Mouse (Mus musculus): ENCODE measurements at regions not wholly inside any gene's neighbourhood (a gene's known extent, or its start where the extent isn't known, plus 50 kb on each side); places are given as distances from the start of the nearest gene placed in this dataset.
A peak's percentile ranks its signal among the peaks of the same experiment; 100 is the strongest.

DNA sequence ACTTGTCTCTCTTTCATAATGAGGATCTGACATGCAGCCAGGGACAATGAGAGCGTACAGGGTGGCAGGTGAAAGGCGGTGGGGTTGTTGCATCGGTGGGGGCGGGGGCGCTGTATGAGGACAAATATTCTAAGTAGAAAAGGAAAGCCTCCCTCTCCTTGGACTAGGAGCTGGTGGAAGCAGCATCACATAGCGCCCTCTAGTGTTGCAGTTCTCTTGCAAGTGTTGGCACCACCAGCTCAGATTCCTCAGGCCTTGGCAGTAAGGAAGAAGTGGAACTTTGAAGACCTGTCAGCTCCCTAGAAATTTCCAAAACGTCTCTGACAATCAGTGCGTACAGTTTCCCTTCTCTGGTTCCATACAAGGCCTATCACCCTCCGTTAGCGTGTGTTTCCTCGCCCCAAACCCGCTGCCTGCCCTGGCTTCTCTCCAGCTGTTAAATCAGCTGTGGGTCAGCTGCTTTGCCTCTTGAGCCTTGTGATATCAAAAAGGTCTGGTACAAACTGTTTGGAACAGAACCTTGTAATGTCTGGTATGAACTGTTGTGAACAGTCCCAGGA lies 240.2 kb upstream of the Ano5 start:
- Histone ChIP-seq H3K4me3 (ENCODE audit: low read depth, low read length) (no peak overlapping the region), H3K36me3 (ENCODE audit: insufficient read depth) (no peaks in the 10 kb centered on the region), H3K9me3 (ENCODE audit: low read length) (no peaks in the 10 kb centered on the region), H3K27me3 (ENCODE audit: insufficient read depth, low read length) (no peaks in the 10 kb centered on the region), H3K27ac (ENCODE audit: low read depth, low read length) (no peak overlapping the region), H3K9ac (no peak overlapping the region), H3K4me1 (ENCODE audit: insufficient read depth) (no peaks in the 10 kb centered on the region), H3K4me2 (ENCODE audit: low read depth) (no peak overlapping the region)
- peak; percentile 42; the same call in 1 of the 2 replicates for ATAC-seq
- peak; percentile 68 for TF ChIP-seq CTCF (IDR thresholded peaks at IDR 0.05; ENCODE audit: low read depth)
- 61% methylated on average over 12 of the region's 12 CpGs for WGBS
- peak; percentile 70 for DNase-seq

GRCm38 (mm10) chr7:51281470-51281869 lies 229.4 kb upstream of the Ano5 start:
- DNase-seq (no peak), ATAC-seq (no peak)
- Histone ChIP-seq H3K27ac (ENCODE audit: low read depth, low read length) (no peak overlapping the region), H3K4me3 (ENCODE audit: low read depth, low read length) (no peak overlapping the region), H3K27me3 (ENCODE audit: insufficient read depth, low read length) (no peaks in the 10 kb centered on the region), H3K4me2 (ENCODE audit: low read depth) (no peak overlapping the region), H3K36me3 (ENCODE audit: insufficient read depth) (no peaks in the 10 kb centered on the region), H3K4me1 (ENCODE audit: insufficient read depth) (no peaks in the 10 kb centered on the region), H3K9ac (no peak overlapping the region), H3K9me3 (ENCODE audit: low read length) (no peaks in the 10 kb centered on the region)
- no peak for TF ChIP-seq CTCF (IDR thresholded peaks at IDR 0.05; ENCODE audit: low read depth)

DNA sequence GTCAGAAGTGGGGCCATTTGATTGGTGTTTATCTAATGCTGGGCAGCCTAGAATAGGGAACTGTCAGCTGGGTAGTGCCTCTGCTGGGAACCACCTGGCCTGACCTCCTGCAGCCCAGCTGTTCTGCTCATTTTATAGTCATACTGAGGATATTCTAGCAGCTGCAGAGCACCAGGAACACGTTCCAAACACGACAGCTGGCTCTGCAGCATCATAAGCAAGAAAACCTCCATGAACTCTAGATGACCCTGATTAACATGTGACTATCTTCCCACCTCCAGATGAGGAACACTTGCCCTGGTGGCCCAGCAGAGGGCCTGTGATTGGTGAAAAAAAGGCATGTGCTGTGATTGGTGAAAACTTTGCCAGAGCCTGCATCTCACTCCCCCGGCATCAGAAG lies 210.6 kb upstream of the Ano5 start:
- Histone ChIP-seq H3K9ac (no peak overlapping the region), H3K4me3 (ENCODE audit: low read depth, low read length) (no peak overlapping the region), H3K4me2 (ENCODE audit: low read depth) (no peak overlapping the region), H3K27ac (ENCODE audit: low read depth, low read length) (no peak overlapping the region), H3K9me3 (ENCODE audit: low read length) (no peaks in the 10 kb centered on the region), H3K4me1 (ENCODE audit: insufficient read depth) (no peaks in the 10 kb centered on the region), H3K27me3 (ENCODE audit: insufficient read depth, low read length) (no peaks in the 10 kb centered on the region), H3K36me3 (ENCODE audit: insufficient read depth) (no peaks in the 10 kb centered on the region)
- ATAC-seq (peak; percentile 43; the same call in 1 of the 2 replicates), DNase-seq (no peak)
- 45% methylated on average over 3 of the region's 3 CpGs for WGBS
- no peak for TF ChIP-seq CTCF (IDR thresholded peaks at IDR 0.05; ENCODE audit: low read depth)

- no peak for ATAC-seq
- no peak overlapping the region for H3K9ac ChIP-seq
- 80% methylated on average over 2 of the region's 2 CpGs for WGBS
- no peak overlapping the region for H3K4me3 ChIP-seq (ENCODE audit: low read depth, low read length)
- H3K4me1 ChIP-seq (ENCODE audit: insufficient read depth): no peaks in the 10 kb centered on the region
- DNase-seq: no peak
- no peak for TF ChIP-seq CTCF (IDR thresholded peaks at IDR 0.05; ENCODE audit: low read depth)
- H3K9me3 ChIP-seq (ENCODE audit: low read length): no peaks in the 10 kb centered on the region
- no peaks in the 10 kb centered on the region for H3K27me3 ChIP-seq (ENCODE audit: insufficient read depth, low read length)
- no peak overlapping the region for H3K27ac ChIP-seq (ENCODE audit: low read depth, low read length)
- H3K36me3 ChIP-seq (ENCODE audit: insufficient read depth): no peaks in the 10 kb centered on the region
- no peak overlapping the region for H3K4me2 ChIP-seq (ENCODE audit: low read depth)
Observed at GRCm38 (mm10) chr7:51307757-51308156, 203.1 kb upstream of the Ano5 start.

DNA sequence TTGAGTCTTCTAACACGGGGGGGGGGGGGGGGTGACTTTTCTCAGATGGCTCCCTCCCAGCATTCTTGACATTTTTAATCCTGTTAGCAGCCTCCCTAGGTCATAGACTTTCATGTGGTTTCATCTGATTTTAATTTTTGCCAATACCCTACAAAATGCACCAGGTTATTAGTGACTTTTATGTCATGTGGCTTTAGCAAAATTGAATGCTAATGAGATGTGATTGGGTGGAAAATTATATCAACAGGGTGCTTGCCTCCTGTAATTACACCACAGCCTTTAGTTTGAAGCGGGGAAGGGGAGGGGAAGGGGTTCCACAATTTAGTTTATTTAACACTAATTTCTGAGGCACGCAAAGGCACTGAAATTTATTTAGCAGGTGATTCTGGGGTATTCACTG lies 200.6 kb upstream of the Ano5 start:
- H3K4me2 ChIP-seq (ENCODE audit: low read depth): no peak overlapping the region
- H3K9ac ChIP-seq: no peak overlapping the region
- no peak overlapping the region for H3K4me3 ChIP-seq (ENCODE audit: low read depth, low read length)
- no peak for TF ChIP-seq CTCF (IDR thresholded peaks at IDR 0.05; ENCODE audit: low read depth)
- H3K27me3 ChIP-seq (ENCODE audit: insufficient read depth, low read length): no peaks in the 10 kb centered on the region
- WGBS: 25% methylated on average over 3 of the region's 3 CpGs
- H3K4me1 ChIP-seq (ENCODE audit: insufficient read depth): no peaks in the 10 kb centered on the region
- H3K36me3 ChIP-seq (ENCODE audit: insufficient read depth): no peaks in the 10 kb centered on the region
- no peaks in the 10 kb centered on the region for H3K9me3 ChIP-seq (ENCODE audit: low read length)
- no peak overlapping the region for H3K27ac ChIP-seq (ENCODE audit: low read depth, low read length)
- DNase-seq (no peak), ATAC-seq (no peak)

DNA sequence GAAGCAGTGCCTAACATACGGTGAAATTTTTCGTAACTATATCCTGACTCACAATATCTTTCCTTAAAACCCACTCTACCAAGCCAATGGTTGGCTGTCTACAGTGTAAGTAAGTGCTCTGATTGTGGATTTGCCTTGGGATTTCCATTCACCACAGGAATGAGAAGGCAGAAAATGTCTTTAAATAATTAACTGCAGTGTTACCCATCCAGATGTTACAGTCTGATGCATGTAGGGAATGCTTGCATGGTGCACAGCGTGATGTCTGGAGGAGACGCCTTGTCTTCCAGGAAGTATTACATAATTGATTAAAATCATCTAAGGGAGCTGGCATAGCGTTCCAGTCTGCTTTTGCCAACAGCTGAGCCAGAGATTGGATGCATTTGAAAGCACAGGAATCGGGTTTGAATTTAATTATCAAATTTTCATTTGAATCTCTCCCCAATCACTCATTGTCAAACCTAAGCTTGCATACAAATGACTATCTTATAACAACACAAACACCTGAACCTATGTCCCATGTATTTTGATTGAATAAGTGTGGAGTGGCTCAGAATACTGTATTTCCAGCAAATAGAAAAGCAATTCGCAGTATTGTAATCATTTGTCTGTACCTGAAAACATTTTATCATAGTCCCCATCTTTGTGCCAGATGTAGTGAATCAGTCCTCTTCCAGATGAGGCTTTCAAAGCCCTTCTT lies 170.8 kb upstream of the Ano5 start:
- no peak for DNase-seq
- H3K27ac ChIP-seq (ENCODE audit: low read depth, low read length): no peak overlapping the region
- ATAC-seq: peak; percentile 36; the same call in 1 of the 2 replicates
- H3K4me2 ChIP-seq (ENCODE audit: low read depth): no peak overlapping the region
- no peaks in the 10 kb centered on the region for H3K36me3 ChIP-seq (ENCODE audit: insufficient read depth)
- no peaks in the 10 kb centered on the region; the same call in 1 of the 2 replicates for H3K4me1 ChIP-seq (ENCODE audit: insufficient read depth)
- no peak overlapping the region for H3K9ac ChIP-seq
- TF ChIP-seq CTCF (IDR thresholded peaks at IDR 0.05; ENCODE audit: low read depth): no peak
- H3K27me3 ChIP-seq (ENCODE audit: insufficient read depth, low read length): no peaks in the 10 kb centered on the region
- no peak overlapping the region for H3K4me3 ChIP-seq (ENCODE audit: low read depth, low read length)
- WGBS: 62% methylated on average over 7 of the region's 7 CpGs
- no peaks in the 10 kb centered on the region for H3K9me3 ChIP-seq (ENCODE audit: low read length)

DNA sequence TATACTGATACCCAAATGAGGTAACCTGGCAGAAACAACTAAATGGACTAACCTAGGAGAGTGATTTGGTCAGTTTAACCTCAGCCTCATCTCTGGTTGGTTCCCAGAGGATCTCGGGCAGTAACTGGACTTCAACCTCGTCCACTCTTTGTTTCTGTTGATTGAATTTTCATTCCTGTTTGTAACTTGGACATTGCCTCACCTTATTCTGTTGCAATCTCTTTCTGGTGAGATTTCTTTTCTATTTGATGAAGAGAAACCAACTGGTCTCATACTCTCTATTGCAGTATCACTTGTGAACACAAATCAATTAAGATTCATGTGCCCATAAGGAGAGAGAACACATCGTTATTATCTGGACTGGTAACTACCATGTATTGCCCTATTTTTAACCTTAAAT lies 163.3 kb upstream of the Ano5 start:
- TF ChIP-seq CTCF (IDR thresholded peaks at IDR 0.05; ENCODE audit: low read depth): no peak
- WGBS: 89% methylated on average over 3 of the region's 3 CpGs
- Histone ChIP-seq H3K27me3 (ENCODE audit: insufficient read depth, low read length) (no peaks in the 10 kb centered on the region), H3K27ac (ENCODE audit: low read depth, low read length) (no peak overlapping the region), H3K36me3 (ENCODE audit: insufficient read depth) (no peaks in the 10 kb centered on the region), H3K4me3 (ENCODE audit: low read depth, low read length) (no peak overlapping the region), H3K4me1 (ENCODE audit: insufficient read depth) (no peaks in the 10 kb centered on the region; the same call in 1 of the 2 replicates), H3K9ac (no peak overlapping the region), H3K9me3 (ENCODE audit: low read length) (no peaks in the 10 kb centered on the region), H3K4me2 (ENCODE audit: low read depth) (no peak overlapping the region)
- DNase-seq: no peak
- no peak for ATAC-seq

All from forebrain, postnatal 0 days (tissue).